Mouse (Mus musculus): Measurements from ENCODE around the gene Flot1.
A peak's percentile ranks its signal among the peaks of the same experiment; 100 is the strongest.

Gene Flot1

GRCm38 (mm10) chr17:35822964-35823937 lies at the start of gene Flot1:
Flot1 (plus strand) TSS chr17:35823230.
- peak; percentile 91 to 95 for DNase-seq (ENCODE audit: inconsistent age in 2 of 2, low spot score in 1 of 2)

DNA sequence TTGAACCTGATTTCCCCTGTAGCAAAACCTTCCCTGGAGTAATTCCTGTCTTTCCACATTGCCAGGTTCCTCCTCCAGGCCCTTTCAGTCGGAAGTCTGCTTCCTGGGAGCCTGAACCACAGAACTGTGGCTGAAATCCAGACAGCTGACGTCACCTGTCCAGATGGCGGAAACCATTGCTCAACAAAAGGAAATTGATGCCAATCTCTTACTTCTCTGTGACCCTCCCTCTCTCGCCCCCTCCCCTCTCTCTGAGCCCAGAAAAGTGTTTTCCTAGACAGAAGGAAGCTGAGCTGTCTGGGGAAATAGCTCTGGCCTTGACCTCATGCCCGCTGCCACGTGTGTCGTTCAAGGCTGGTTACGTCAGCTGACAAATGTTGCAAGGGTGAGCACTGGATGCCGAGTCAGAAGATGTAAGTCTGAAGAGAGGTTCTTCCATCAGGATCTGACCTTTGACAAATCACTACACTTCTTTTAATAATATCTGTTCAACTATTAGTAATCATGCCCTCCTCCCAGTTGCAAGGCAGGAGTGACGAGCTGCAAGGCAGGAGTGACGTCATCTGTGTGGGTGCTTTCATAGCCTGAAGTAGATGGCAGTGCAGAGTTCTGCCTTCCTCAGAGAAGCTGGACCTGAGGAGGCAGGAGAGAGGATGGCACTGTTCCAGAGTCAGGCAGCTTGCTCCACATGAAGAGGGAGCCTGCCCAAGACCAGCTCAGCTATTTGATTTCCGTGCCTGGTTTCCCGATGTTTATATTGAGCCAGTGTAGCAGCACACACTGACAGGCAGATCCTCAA lies 46.0 kb upstream of the Flot1 start:
- peak; percentile 87 to 96 for DNase-seq (ENCODE audit: inconsistent age in 2 of 2, low spot score in 1 of 2)

DNA sequence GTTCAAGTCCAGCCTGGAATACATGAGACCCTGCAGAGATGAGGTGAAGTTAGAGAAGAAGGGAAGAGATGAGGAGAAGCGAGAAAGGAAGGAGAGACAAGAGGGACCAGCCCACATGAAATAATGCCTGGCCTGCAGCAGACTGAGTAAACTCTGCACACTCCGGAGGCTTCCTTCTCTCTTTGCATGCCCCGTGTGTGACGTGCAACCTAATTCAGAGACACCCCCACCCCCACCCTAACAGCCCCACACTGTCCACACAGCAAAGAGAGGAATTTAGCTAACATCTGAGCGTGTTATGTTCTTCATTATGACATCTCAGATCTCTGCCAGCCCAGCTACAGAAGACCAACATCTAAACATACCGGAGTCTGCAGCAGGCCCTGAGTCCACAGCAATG lies 44.1 kb upstream of the Flot1 start:
- DNase-seq (ENCODE audit: inconsistent age in 2 of 2, low spot score in 1 of 2): no peak

GRCm38 (mm10) chr17:35779466-35780205 lies 43.4 kb upstream of the Flot1 start:
- no peak for DNase-seq (ENCODE audit: inconsistent age in 2 of 2, low spot score in 1 of 2)

GRCm38 (mm10) chr17:35780362-35780761 lies 42.7 kb upstream of the Flot1 start:
- DNase-seq (ENCODE audit: inconsistent age in 2 of 2, low spot score in 1 of 2): no peak

DNA sequence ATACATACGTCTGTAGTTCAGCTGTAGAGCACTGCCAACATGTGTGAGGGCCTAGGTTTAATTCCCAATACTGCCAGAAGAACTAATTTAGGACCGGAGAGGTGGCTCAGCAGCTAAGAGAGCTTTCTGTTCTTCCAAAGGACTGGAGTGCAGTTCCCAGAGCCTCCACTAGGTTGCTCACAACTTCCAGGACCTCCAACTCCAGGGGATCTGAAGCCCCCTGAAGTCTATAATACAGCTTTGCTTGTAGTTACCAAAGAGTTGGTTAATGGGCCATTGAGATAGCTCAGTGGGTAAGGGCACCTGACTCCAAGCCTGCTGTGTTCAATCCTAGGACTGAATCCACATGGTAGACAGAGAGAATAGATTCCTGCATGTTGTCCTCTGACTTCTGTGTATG lies 40.6 kb upstream of the Flot1 start:
- no peak for DNase-seq (ENCODE audit: inconsistent age in 2 of 2, low spot score in 1 of 2)

DNA sequence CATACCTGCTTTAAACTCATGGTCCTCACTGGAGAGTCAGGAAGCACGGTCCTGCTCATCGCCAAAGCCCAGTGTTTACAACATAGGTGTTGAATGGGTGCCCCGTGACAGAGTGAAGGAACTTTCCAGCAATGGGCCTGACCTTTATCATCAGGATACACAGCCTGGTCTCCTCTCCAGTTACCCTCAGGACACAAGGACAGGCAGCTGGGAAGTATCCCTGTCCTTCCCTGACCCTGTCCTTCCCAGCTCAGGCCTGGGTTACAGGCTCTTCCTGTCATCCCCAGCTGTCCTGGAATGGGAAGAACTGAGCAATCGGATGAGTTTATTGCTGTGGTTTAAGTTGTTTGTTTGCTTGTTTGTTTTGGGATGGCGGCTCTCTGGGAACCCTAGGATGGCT lies 40.1 kb upstream of the Flot1 start:
- no peak for DNase-seq (ENCODE audit: inconsistent age in 2 of 2, low spot score in 1 of 2)

DNA sequence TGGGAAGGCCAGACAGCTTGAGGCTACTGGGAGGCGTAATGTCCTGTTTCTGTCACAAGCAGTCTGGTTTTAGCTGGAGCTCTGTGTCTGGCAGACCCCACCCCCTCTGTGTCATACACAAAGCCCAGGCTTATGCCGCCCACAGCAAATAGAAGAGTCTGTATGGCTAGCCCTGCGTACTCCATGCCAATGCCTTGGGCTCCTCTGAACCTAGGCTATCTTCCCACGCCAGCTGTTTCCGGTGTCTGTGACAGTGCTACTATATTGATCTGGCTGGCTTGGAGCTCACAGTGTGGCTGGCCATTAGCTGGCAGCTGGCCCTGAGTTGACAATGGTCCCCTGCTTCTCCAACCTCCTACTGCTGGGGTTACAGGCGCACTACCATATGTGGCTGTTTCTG lies 39.1 kb upstream of the Flot1 start:
- no peak for DNase-seq (ENCODE audit: inconsistent age in 2 of 2, low spot score in 1 of 2)

DNA sequence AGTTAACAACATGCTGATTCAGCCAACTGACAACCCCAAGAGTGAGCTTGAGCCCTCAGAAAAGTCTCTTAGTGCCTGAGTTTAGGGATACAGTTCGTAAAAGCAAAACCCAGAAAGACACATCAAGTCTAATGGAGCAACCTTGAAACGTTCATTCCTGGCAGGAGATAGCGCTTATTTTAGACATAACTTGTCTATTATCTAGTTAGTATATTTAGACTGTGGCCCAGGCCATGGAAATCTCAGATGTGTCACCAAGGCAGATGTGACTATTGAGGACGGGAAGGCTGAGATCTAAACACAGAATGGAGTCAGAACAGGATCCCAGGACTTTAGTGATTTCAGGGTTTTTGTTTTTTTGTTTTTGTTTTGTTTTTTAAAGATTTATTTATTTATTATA lies 37.9 kb upstream of the Flot1 start:
- DNase-seq (ENCODE audit: inconsistent age in 2 of 2, low spot score in 1 of 2): no peak

GRCm38 (mm10) chr17:35787493-35787892 lies 35.5 kb upstream of the Flot1 start:
- DNase-seq (ENCODE audit: inconsistent age in 2 of 2, low spot score in 1 of 2): peak in 1 of 2 experiments; percentile 65

DNA sequence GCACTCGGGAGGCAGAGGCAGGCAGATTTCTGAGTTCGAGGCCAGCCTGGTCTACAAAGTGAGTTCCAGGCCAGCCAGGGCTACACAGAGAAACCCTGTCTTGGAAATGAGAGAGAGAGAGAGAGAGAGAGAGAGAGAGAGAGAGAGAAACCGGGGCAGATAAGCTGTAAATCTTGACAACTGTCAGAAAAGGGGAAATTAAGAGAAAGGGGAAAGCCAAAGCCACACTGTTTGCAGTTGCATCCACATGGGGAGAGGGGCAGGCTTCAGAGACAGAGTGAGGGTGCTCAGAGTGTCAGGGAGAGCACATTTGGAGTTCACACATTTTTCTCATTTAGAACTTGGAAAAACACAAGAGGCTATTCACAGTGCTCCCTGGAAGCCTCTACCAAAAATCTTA lies 35.0 kb upstream of the Flot1 start:
- no peak for DNase-seq (ENCODE audit: inconsistent age in 2 of 2, low spot score in 1 of 2)

GRCm38 (mm10) chr17:35790933-35791332 lies 32.1 kb upstream of the Flot1 start:
- no peak for DNase-seq (ENCODE audit: inconsistent age in 2 of 2, low spot score in 1 of 2)

DNA sequence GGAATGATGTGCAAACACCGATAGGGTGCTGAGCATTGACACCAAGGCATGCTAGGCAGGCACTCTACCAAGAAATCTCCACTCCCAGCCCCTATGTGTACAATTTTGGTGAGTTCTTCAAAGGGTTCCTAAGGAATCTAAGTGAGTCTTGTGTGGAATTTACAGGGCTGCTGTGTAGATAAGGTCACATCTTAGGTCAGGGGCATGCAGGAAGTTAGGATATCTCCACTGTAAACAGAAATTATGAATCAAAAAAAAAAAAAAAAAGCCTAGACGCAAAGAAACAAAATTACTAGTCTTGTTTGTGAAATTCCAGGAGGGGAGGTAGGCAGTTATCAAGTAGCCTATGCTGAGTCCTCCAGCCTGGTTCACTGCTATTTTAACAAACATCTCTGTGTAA lies 30.2 kb upstream of the Flot1 start:
- DNase-seq (ENCODE audit: inconsistent age in 2 of 2, low spot score in 1 of 2): no peak

DNA sequence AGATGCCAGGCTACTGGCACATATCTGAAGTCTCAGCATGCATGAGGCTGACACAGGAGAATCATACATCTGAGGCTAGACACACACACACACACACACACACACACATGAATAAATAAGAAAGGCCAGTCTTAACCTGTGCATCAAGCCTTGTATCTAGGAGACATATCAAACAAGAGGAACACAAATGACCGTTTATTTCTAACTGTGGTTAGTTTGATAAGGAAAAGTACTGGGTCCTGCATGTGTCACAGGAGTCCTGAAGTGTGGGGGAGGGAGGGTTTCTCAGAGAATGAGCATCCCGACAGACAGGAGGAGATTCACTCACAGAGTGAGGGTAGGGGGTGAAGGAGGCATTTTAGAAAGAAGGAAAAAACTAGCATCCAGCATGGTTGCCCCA lies 27.9 kb upstream of the Flot1 start:
- no peak for DNase-seq (ENCODE audit: inconsistent age in 2 of 2, low spot score in 1 of 2)

DNA sequence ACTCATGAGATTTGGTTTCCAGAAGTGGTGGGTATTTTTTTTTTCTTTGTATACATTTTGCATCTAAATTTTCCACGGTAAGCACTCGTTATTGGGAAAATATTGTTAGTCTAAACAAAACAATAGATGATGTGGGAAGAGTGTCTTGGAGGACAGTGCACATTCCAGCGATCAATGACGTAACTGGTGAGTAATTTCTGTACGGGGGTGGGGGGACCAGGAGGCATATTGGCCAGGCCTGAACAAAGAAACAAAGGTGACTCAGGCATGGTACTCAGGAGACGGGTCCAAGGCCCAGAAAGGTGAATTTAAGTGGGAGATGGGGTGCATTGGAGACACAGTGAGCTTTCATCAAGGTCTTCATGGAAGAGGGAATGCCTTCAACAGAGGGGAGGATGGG lies 27.4 kb upstream of the Flot1 start:
- no peak for DNase-seq (ENCODE audit: inconsistent age in 2 of 2, low spot score in 1 of 2)

DNA sequence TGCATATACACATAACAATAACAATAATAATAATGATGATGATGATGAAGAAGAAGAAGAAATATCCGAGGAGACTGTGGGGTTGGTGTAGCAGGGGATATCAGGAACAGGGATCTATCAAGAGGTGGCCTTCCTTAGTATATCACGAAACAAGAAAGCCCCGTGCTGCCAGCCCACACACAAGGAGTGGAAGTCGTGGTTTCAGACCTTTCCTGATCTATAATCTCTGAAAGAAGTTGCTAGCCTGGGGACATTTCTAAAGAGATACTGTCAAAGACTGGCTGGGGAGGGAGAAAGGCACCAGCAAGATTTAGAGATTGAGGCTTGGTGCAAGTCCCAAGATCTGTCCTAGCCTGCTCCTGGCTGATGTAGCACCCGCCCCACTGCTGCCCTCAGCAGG lies 26.2 kb upstream of the Flot1 start:
- no peak for DNase-seq (ENCODE audit: inconsistent age in 2 of 2, low spot score in 1 of 2)

- no peak for DNase-seq (ENCODE audit: inconsistent age in 2 of 2, low spot score in 1 of 2)
Observed at GRCm38 (mm10) chr17:35800905-35801304, 22.1 kb upstream of the Flot1 start.

DNA sequence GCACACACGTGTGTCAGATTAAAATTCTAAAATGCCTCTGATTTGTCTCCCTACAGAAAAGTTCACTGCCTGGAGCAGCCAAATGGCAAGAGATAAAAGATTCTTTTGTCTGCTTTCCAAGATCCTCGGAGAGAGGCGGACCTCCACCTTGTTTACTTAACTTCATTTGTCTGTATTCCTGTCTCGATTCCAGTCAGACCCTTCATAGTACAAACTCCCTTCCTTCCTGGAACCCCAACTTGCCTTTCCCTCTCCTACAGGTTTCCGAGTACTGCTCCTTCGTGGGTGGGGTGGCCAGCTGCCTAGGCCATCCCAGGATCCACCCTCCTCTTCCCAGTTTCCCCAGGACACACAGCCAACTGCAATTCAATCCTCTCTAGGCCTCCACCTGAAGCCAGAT lies 20.0 kb upstream of the Flot1 start:
- DNase-seq (ENCODE audit: inconsistent age in 2 of 2, low spot score in 1 of 2): peak in 1 of 2 experiments; percentile 74

DNA sequence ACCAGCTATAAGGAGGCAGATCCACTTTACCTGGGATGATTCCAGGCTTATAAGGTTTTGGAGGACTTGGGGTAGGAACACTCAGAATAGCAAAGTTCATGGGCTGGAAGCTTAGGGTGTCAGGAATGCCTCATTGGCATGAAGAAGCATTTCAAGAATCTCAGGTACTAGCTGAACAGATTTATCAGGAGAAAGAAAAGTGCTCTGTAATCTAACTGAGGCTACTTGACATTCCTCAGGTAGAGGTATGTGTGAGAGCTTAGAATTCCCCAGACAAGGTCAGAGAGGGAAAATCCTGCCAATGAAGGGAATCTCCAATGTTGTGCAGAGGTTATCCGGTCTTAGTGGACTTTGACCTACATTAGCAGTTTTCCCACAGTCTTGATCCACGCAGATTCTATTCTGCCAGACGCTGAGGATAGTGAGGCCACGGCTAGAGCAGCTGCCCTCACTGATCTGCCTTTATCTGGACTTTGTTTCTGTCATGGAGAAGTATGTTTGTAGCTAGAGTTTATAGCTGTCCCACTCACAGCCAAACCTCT lies 19.1 kb upstream of the Flot1 start:
- DNase-seq (ENCODE audit: inconsistent age in 2 of 2, low spot score in 1 of 2): no peak

DNA sequence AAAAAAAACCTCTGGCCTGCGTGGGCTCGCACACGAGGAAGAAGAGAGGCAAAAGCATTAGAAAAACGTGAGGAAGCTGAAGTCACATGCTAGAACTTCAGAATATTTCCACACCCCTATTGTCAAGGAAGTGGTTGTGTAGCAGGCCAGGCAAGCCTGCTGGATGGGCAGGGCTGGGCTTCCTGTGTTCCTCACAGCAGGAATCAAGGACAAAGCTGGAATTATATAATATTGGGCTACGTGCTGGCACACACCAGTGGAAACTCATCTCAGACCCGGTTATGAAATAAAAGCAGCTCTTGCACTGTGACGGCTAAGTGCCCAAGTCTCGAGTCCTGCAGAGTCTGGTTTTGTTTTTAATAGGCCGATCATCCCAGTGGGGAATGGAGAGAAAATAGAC lies 15.0 kb upstream of the Flot1 start:
- peak; percentile 87 to 93 for DNase-seq (ENCODE audit: inconsistent age in 2 of 2, low spot score in 1 of 2)

DNA sequence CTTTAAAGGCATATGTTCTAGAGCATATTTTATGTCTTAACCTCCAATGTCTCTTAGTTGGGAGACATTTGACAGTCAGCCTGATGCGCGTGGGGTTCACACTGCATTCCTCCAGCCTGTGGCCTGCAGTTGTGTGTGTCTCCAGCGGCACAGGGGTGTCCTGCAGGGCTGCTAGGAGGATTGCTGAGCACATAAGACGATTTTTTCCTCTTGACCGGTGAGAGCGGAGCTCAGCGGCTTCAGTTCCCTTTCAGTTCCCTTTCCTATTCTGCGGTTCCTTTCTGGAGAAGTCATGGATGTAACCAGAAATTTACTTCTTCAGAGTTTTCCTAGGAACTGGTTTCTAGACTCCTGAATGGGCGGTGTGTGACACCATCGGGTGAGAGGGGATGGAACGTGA lies 13.6 kb upstream of the Flot1 start:
- peak in 1 of 2 experiments; percentile 46 for DNase-seq (ENCODE audit: inconsistent age in 2 of 2, low spot score in 1 of 2)

Measured in adrenal gland, adult (tissue).